In genomic region chr8:70743656-70744590, GRCm38 (mm10) we compare ENCODE assay signal across 7 mouse cellular contexts. TPM values are rescaled to one million over a fixed set of nuclear protein-coding genes. Genes with fewer than 3 reads are reported as not detected.
DNase-seq lines count a peak whose midpoint lies in the region; ATAC-seq and TF ChIP-seq lines count a peak whose summit lies in the region.

No protein-coding gene starts in this region.

- peak overlapping the region; percentile 59 to 63; a peak in 3 of 4 replicates for H3K4me3 ChIP-seq in ES-E14 (ENCODE audit: insufficient read depth in 1 of 2, low read depth in 1 of 2, low read length in 2 of 2, poor library complexity in 1 of 2, severe bottlenecking in 1 of 2)
- H3K4me3 ChIP-seq in forebrain, embryonic 12.5 days (replicated peaks), result peak overlapping the region; percentile 26

- ATAC-seq in forebrain, embryonic 12.5 days (ENCODE audit: low FRiP score), result peak; percentile 25; the same call in 1 of the 2 replicates
- ATAC-seq in megakaryocyte progenitor cell, adult 5-6 weeks (replicated peaks; ENCODE audit: poor library complexity), result 0 out of 2 replicates have a peak, but pooled peaks have one; percentile 26

- H3K27ac ChIP-seq in ES-E14 (ENCODE audit: insufficient read depth, low read depth, low read length, poor library complexity, severe bottlenecking), result no peak overlapping the region
- no peak overlapping the region for H3K27ac ChIP-seq in forebrain, embryonic 12.5 days

- in situ Hi-C loops in ES-E14 (cut with MboI; ENCODE audit: low sequenced_read_pairs in 2 of 2, unreplicated experiment in 2 of 2), result no loop called here

- H3K9me3 ChIP-seq in ES-E14 (ENCODE audit: control insufficient read depth, insufficient read depth, low read depth, low read length), result no peaks in the 10 kb centered on the region
- H3K9me3 ChIP-seq in forebrain, embryonic 12.5 days, result no peaks in the 10 kb centered on the region

- no peaks in the 10 kb centered on the region for H3K36me3 ChIP-seq in ES-E14 (ENCODE audit: control insufficient read depth, insufficient read depth, low read length, poor library complexity, severe bottlenecking)
- no peaks in the 10 kb centered on the region for H3K36me3 ChIP-seq in forebrain, embryonic 12.5 days (replicated peaks)

- DNase-seq in ES-E14 (ENCODE audit: low read depth, low spot score), result no peak
- DNase-seq in adrenal gland, postnatal 25 days, result peak; percentile 72
- peak; percentile 71 for DNase-seq in heart, postnatal 25 days (ENCODE audit: low spot score)
- peak; percentile 91 to 95 for DNase-seq in kidney, postnatal 36 days
- DNase-seq in testis, postnatal 14 days (ENCODE audit: low spot score), result peak; percentile 66

- H3K9ac ChIP-seq in ES-E14 (ENCODE audit: insufficient read depth, low read depth, low read length, poor library complexity, severe bottlenecking), result peak overlapping the region; percentile 17; the same call in 1 of the 2 replicates
- peak overlapping the region; percentile 25; the same call in 1 of the 2 replicates for H3K9ac ChIP-seq in forebrain, embryonic 12.5 days

- intact Hi-C loops in heart, postnatal 25 days (cut with DNase I), result no loop called here

- peaks cover 82% of the 10 kb centered on the region for H3K27me3 ChIP-seq in forebrain, embryonic 12.5 days

- H3K4me1 ChIP-seq in ES-E14 (ENCODE audit: control insufficient read depth in 2 of 2, insufficient read depth in 2 of 2, low read length in 2 of 2, poor library complexity in 1 of 2), result peaks cover 2 to 13% of the 10 kb centered on the region in 2 experiments; a peak in 2 of 4 replicates
- peaks cover 18% of the 10 kb centered on the region for H3K4me1 ChIP-seq in forebrain, embryonic 12.5 days

- WGBS in forebrain, embryonic 12.5 days, result 4% methylated on average over 48 of the region's 48 CpGs

- peak overlapping the region; percentile 49 for H3K4me2 ChIP-seq in forebrain, embryonic 12.5 days

TF ChIP-seq in ES-E14, 5 proteins besides CTCF, POLR2A, EP300 and RAD21:
- no peak for TF ChIP-seq ZNF384 (IDR thresholded peaks at IDR 0.05; ENCODE audit: low read depth, low read length)
- no peak for TF ChIP-seq MAFK (IDR thresholded peaks at IDR 0.05; ENCODE audit: insufficient read depth, low read depth, low read length)
- TF ChIP-seq HCFC1 (IDR thresholded peaks at IDR 0.05; ENCODE audit: borderline replicate concordance, insufficient read depth, low read length), result no peak
- no peak for TF ChIP-seq CHD2 (IDR thresholded peaks at IDR 0.05; ENCODE audit: low read depth, low read length)
- TF ChIP-seq ZC3H11A (IDR thresholded peaks at IDR 0.05; ENCODE audit: borderline replicate concordance, low read depth, low read length), result no peak

RNA-seq across cellular contexts. Expression of gene Rab3a, which starts 10.6 kb away (rescaled TPM):
- total RNA-seq in ES-E14 (2012; rRNA removed), result 4.3 and 5.2 TPM in 2 replicates
- 65.2 and 89.6 TPM in 2 replicates for total RNA-seq in adrenal gland, postnatal 25 days (2021)
- 87.8 and 95.4 TPM in 2 replicates for polyA plus RNA-seq in forebrain, embryonic 12.5 days (2016; fragmentation: Nextera tagmentation; extraction: Ambion mirVana)
- total RNA-seq in heart, postnatal 25 days (2021), result 10 to 100 TPM; 49.7 to 57.6 TPM
- 2.6 and 3.6 TPM in 2 replicates for total RNA-seq in megakaryocyte progenitor cell, adult 5-6 weeks (2015)
- 2.1 and 6.6 TPM in 2 replicates for total RNA-seq in megakaryocyte progenitor cell, adult 5-6 weeks (2017)

RNA-seq across cellular contexts. Expression of gene Mpv17l2, which starts 16.8 kb away (rescaled TPM):
- 49.9 and 58.2 TPM in 2 replicates for total RNA-seq in ES-E14 (2012; rRNA removed)
- 127 and 143 TPM in 2 replicates for total RNA-seq in adrenal gland, postnatal 25 days (2021)
- polyA plus RNA-seq in forebrain, embryonic 12.5 days (2016; fragmentation: Nextera tagmentation; extraction: Ambion mirVana), result 33.2 and 34.5 TPM in 2 replicates
- 10 to 100 TPM; 26.7 to 28.0 TPM for total RNA-seq in heart, postnatal 25 days (2021)
- total RNA-seq in megakaryocyte progenitor cell, adult 5-6 weeks (2015), result 37.4 and 41.4 TPM in 2 replicates
- 10.2 and 10.4 TPM in 2 replicates for total RNA-seq in megakaryocyte progenitor cell, adult 5-6 weeks (2017)

RNA-seq across cellular contexts. Expression of gene Pde4c, which starts 20.4 kb away (rescaled TPM):
- total RNA-seq in ES-E14 (2012; rRNA removed), result 1.6 and 4.5 TPM in 2 replicates
- 0.55 and 1.3 TPM in 2 replicates for total RNA-seq in adrenal gland, postnatal 25 days (2021)
- 0.14 and 0.17 TPM in 2 replicates for polyA plus RNA-seq in forebrain, embryonic 12.5 days (2016; fragmentation: Nextera tagmentation; extraction: Ambion mirVana)
- total RNA-seq in heart, postnatal 25 days (2021), result 1 to 10 TPM; 2.5 to 3.7 TPM
- total RNA-seq in megakaryocyte progenitor cell, adult 5-6 weeks (2015), result 0.39 TPM in 1 of 2 replicates, not detected in the other
- total RNA-seq in megakaryocyte progenitor cell, adult 5-6 weeks (2017), result not detected in 2 replicates

RNA-seq across cellular contexts. Expression of gene Gm3336, which starts 25.6 kb away (rescaled TPM):
- 1.8 and 3.9 TPM in 2 replicates for total RNA-seq in ES-E14 (2012; rRNA removed)
- not detected in 2 replicates for total RNA-seq in adrenal gland, postnatal 25 days (2021)
- not detected in 2 replicates for polyA plus RNA-seq in forebrain, embryonic 12.5 days (2016; fragmentation: Nextera tagmentation; extraction: Ambion mirVana)
- total RNA-seq in heart, postnatal 25 days (2021), result not detected
- total RNA-seq in megakaryocyte progenitor cell, adult 5-6 weeks (2015), result not detected in 2 replicates
- total RNA-seq in megakaryocyte progenitor cell, adult 5-6 weeks (2017), result 0.12 TPM in 1 of 2 replicates, not detected in the other

RNA-seq across cellular contexts. Expression of gene Pik3r2, which starts 32.6 kb away (rescaled TPM):
- 52.7 and 71.0 TPM in 2 replicates for total RNA-seq in ES-E14 (2012; rRNA removed)
- 50.2 and 62.1 TPM in 2 replicates for total RNA-seq in adrenal gland, postnatal 25 days (2021)
- polyA plus RNA-seq in forebrain, embryonic 12.5 days (2016; fragmentation: Nextera tagmentation; extraction: Ambion mirVana), result 72.7 and 79.1 TPM in 2 replicates
- 10 to 100 TPM; 21.8 to 25.5 TPM for total RNA-seq in heart, postnatal 25 days (2021)
- 5.7 and 6.0 TPM in 2 replicates for total RNA-seq in megakaryocyte progenitor cell, adult 5-6 weeks (2015)
- total RNA-seq in megakaryocyte progenitor cell, adult 5-6 weeks (2017), result 18.1 and 18.5 TPM in 2 replicates
